Mouse (Mus musculus) ES-E14 (cell line): Measurements from ENCODE around the gene Izumo4.

Experiments
- CHD2 ChIP-seq: IDR thresholded peaks from 2 replicates; pipeline ENCODE4 v1.6.1; 2014; ENCODE audit warnings: mild to moderate bottlenecking, low read depth, low read length, inconsistent platforms
- HCFC1 ChIP-seq: IDR thresholded peaks from 2 replicates; pipeline ENCODE4 v1.6.1; 2012; ENCODE audit warnings: low read length, inconsistent platforms, borderline replicate concordance; ENCODE audit not compliant: insufficient read depth
- MAFK ChIP-seq: IDR thresholded peaks from 2 replicates; pipeline ENCODE4 v1.6.1; 2014; ENCODE audit warnings: mild to moderate bottlenecking, low read depth, low read length, inconsistent platforms; ENCODE audit not compliant: insufficient read depth
- ZC3H11A ChIP-seq: IDR thresholded peaks from 2 replicates; pipeline ENCODE4 v1.6.1; 2012; ENCODE audit warnings: low read depth, mild to moderate bottlenecking, inconsistent platforms, low read length, borderline replicate concordance
- ZNF384 ChIP-seq: IDR thresholded peaks from 2 replicates; pipeline ENCODE4 v1.6.1; 2012; ENCODE audit warnings: low read depth, low read length, inconsistent platforms

DNA sequence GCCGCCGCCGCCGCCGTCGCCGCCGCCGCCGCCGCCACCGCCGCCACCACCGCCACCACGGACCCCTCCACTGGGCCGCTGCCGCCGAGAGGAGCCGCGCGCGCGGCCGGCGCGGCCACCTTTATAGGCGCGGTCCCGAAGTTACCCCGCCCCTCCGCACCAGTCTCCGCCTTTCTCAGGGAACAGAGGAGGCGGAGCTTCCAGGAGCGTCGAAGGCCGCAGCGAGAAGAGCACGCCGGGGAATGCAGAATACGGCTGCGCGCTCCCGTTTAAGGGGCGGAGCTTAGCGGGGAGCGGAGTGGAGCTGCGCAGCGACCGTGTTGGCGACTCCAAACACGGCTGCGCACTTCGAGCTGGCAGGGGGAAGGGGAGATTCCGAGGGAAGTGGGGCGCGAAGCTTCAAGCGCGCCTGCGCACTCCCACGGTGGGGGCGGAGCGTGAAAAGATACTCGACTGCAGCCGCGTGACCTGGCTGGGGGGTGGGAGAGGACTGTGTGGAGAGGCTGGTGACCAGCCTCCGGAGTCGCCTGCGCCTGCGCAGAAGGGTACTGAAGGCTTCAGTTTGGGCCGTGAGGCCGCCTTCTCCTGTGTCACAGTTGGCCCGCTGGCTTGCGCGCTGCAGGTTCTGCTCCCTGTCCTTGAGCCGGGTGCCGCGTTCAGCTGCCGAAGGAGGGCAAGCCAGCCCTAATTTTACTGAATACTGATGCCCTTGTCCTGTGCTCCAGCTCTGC lies 25.6 kb upstream of the Izumo4 start:
- TF ChIP-seq MAFK (no peak), HCFC1 (peak; percentile 38; the same call in 1 of the 2 replicates), ZC3H11A (no peak), ZNF384 (no peak), CHD2 (no peak)
